Mouse (Mus musculus) testis, adult 2 months (tissue): ENCODE measurements around the gene Ell.

ENCODE experiments used
- CTCF ChIP-seq: fragments of 200-500 bp; IDR thresholded peaks from 2 replicates; pipeline ENCODE4 v1.5.1; 2012; ENCODE audit warnings: low read depth, mild to moderate bottlenecking, inconsistent platforms, low read length, moderate library complexity; ENCODE audit not compliant: control insufficient read depth, insufficient read depth, insufficient replicate concordance
- POLR2A ChIP-seq: fragments of 200-500 bp; IDR thresholded peaks from 2 replicates; pipeline ENCODE4 v1.6.1; 2012; ENCODE audit warnings: low read depth, mild to moderate bottlenecking, inconsistent platforms, low read length, moderate library complexity; ENCODE audit not compliant: control insufficient read depth

DNA sequence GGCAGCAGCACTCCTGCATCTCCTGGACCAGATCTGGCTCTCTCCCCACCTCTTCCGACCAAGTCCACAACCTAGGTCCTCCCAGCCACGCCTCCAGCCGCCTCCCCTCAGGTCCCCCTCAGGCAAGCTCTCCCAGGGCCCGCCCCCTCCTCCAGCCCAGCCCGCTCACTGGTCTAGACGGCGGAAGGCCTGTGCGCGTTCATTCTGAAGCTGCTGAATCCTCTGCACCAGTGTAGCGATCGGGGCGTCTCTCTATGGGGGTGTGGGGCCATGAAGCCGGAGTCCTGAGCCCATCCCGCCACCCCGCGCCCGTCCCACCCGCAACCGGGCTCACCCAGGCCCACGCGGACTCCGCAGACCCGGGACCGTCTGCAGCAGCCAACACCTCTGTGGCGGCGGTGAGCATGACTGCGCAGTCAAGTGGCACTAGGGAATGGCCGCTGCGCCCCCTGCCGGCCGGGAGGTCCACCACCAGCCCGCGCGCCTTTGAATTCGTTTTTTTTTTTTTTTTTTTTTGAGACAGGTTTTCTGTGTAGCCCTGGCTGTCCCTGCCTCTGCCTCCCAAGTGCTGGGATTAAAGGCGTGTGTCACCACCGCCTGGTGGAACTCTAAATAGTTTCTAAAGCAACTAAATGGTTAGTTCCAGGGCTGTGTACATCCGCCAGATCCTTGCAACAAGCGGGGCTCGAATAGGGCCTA is 32.8 kb upstream of the Ell start, which contains the start of gene Rex1bd:
- TF ChIP-seq CTCF (peak; percentile 69; the same call in 1 of the 2 replicates), POLR2A (peak; percentile 8; the same call in 1 of the 2 replicates)
